Mouse (Mus musculus): ENCODE data around the gene Fmo9. TPM values are rescaled to one million over a fixed set of nuclear protein-coding genes. Genes with fewer than 3 reads are reported as not detected.

Gene Fmo9
- polyA plus RNA-seq (2017; shearing (Covaris generic)), result not detected

- no peak for ATAC-seq
Measured at GRCm38 (mm10) chr1:166681745-166682144, at the start of gene Fmo9. Gene Fmo9 (minus strand): TSS chr1:166681845.

DNA sequence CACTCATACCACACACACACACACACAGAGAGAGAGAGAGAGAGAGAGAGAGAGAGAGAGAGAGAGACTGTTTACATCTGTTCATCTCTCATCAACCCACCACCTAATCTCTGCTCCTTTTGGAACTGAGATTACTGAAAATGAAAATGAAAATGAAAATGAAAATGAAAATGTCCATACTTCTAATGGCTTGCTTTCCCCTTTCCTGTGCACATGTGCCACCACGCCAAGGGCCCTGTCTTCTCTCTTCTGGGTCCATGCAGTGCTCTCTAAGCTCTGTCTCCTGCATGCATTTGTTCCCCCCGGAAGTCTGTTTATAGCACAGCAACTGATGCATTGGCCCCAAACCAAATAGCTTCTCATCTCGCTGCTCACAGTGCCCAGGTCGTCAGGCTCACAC lies 49.2 kb upstream of the Fmo9 start:
- no peak for ATAC-seq

GRCm38 (mm10) chr1:166730215-166730614 lies 48.6 kb upstream of the Fmo9 start:
- no peak for ATAC-seq

GRCm38 (mm10) chr1:166710861-166711260 lies 29.2 kb upstream of the Fmo9 start:
- ATAC-seq, result no peak

GRCm38 (mm10) chr1:166702270-166702912 lies 20.7 kb upstream of the Fmo9 start:
- ATAC-seq, result no peak

- no peak for ATAC-seq
Measured at GRCm38 (mm10) chr1:166669264-166669663, 12.4 kb downstream of the Fmo9 start.

GRCm38 (mm10) chr1:166660800-166661199 lies 20.8 kb downstream of the Fmo9 start:
- ATAC-seq, result no peak

GRCm38 (mm10) chr1:166647593-166647992 lies 34.1 kb downstream of the Fmo9 start, which contains the start of gene Gm4847:
Gene Gm4847 (minus strand): TSS chr1:166647693.
- ATAC-seq, result no peak

Other genes with a start within 250 kb of the Fmo9 start
- gene Gm4846, start 184.3 kb downstream of the Fmo9 start, polyA plus RNA-seq (2017; shearing (Covaris generic)), result not detected
- gene Gm4847, start 34.2 kb downstream of the Fmo9 start, polyA plus RNA-seq (2017; shearing (Covaris generic)), result under 1 TPM in 1 of 2 experiments, not detected in 1; 0.11 TPM

Measured in CD4-positive, CD25-positive, alpha-beta regulatory T cell, adult 4 months (primary cell).